Mouse (Mus musculus): ENCODE measurements around the gene Rpl31.

The Rpl31 gene

GRCm38 (mm10) chr1:39394096-39394495, 26.5 kb downstream of the Rpl31 start:
- Histone ChIP-seq H3K4me3 (replicated peaks; ENCODE audit: low read length) (no peak overlapping the region), H3K27me3 (ENCODE audit: insufficient read depth, low read length) (no peaks in the 10 kb centered on the region), H3K4me1 (replicated peaks; ENCODE audit: low read depth, low read length) (peaks cover 13% of the 10 kb centered on the region), H3K36me3 (ENCODE audit: insufficient read depth, low read length) (peaks cover 9% of the 10 kb centered on the region; the same call in 1 of the 2 replicates), H3K9me3 (ENCODE audit: low read length) (peaks cover 6% of the 10 kb centered on the region)
- TF ChIP-seq CTCF (conservative IDR thresholded peaks at IDR 0.05; ENCODE audit: low read length) (no peak), NANOG (IDR thresholded peaks at IDR 0.05; ENCODE audit: borderline replicate concordance, low read length) (no peak), POU5F1 (IDR thresholded peaks at IDR 0.05; ENCODE audit: borderline replicate concordance, low read length) (no peak)

- no peak overlapping the region for H3K4me3 ChIP-seq (replicated peaks; ENCODE audit: low read length)
- H3K9me3 ChIP-seq (ENCODE audit: low read length), result peaks cover 6% of the 10 kb centered on the region
- no peak for TF ChIP-seq POU5F1 (IDR thresholded peaks at IDR 0.05; ENCODE audit: borderline replicate concordance, low read length)
- peaks cover 9% of the 10 kb centered on the region; the same call in 1 of the 2 replicates for H3K36me3 ChIP-seq (ENCODE audit: insufficient read depth, low read length)
- H3K4me1 ChIP-seq (replicated peaks; ENCODE audit: low read depth, low read length), result peaks cover 18% of the 10 kb centered on the region
- H3K27me3 ChIP-seq (ENCODE audit: insufficient read depth, low read length), result no peaks in the 10 kb centered on the region
These were observed 27.0 kb downstream of the Rpl31 start for GRCm38 (mm10) chr1:39394650-39395049.

GRCm38 (mm10) chr1:39396347-39396746, 28.7 kb downstream of the Rpl31 start:
- peaks cover 9% of the 10 kb centered on the region; the same call in 1 of the 2 replicates for H3K36me3 ChIP-seq (ENCODE audit: insufficient read depth, low read length)
- H3K4me1 ChIP-seq (replicated peaks; ENCODE audit: low read depth, low read length), result peaks cover 10% of the 10 kb centered on the region

GRCm38 (mm10) chr1:39398284-39398683, 30.6 kb downstream of the Rpl31 start:
- peaks cover 10% of the 10 kb centered on the region for H3K4me1 ChIP-seq (replicated peaks; ENCODE audit: low read depth, low read length)
- TF ChIP-seq NANOG (IDR thresholded peaks at IDR 0.05; ENCODE audit: borderline replicate concordance, low read length) (no peak), CTCF (conservative IDR thresholded peaks at IDR 0.05; ENCODE audit: low read length) (no peak), POU5F1 (IDR thresholded peaks at IDR 0.05; ENCODE audit: borderline replicate concordance, low read length) (no peak)
- H3K9me3 ChIP-seq (ENCODE audit: low read length), result peaks cover 6% of the 10 kb centered on the region
- H3K27me3 ChIP-seq (ENCODE audit: insufficient read depth, low read length), result no peaks in the 10 kb centered on the region
- no peak overlapping the region for H3K4me3 ChIP-seq (replicated peaks; ENCODE audit: low read length)
- H3K36me3 ChIP-seq (ENCODE audit: insufficient read depth, low read length), result peaks cover 20% of the 10 kb centered on the region

More at GRCm38 (mm10) chr1:39396347-39396746, 28.7 kb downstream of the Rpl31 start:
- no peak overlapping the region for H3K4me3 ChIP-seq (replicated peaks; ENCODE audit: low read length)
- no peaks in the 10 kb centered on the region for H3K27me3 ChIP-seq (ENCODE audit: insufficient read depth, low read length)
- TF ChIP-seq POU5F1 (IDR thresholded peaks at IDR 0.05; ENCODE audit: borderline replicate concordance, low read length), result no peak
- TF ChIP-seq NANOG (IDR thresholded peaks at IDR 0.05; ENCODE audit: borderline replicate concordance, low read length), result no peak
- no peak for TF ChIP-seq CTCF (conservative IDR thresholded peaks at IDR 0.05; ENCODE audit: low read length)
- peaks cover 6% of the 10 kb centered on the region for H3K9me3 ChIP-seq (ENCODE audit: low read length)

GRCm38 (mm10) chr1:39399228-39399627, 31.6 kb downstream of the Rpl31 start:
- peaks cover 17% of the 10 kb centered on the region for H3K36me3 ChIP-seq (ENCODE audit: insufficient read depth, low read length)
- TF ChIP-seq CTCF (conservative IDR thresholded peaks at IDR 0.05; ENCODE audit: low read length) (no peak), NANOG (IDR thresholded peaks at IDR 0.05; ENCODE audit: borderline replicate concordance, low read length) (no peak), POU5F1 (IDR thresholded peaks at IDR 0.05; ENCODE audit: borderline replicate concordance, low read length) (no peak)
- H3K27me3 ChIP-seq (ENCODE audit: insufficient read depth, low read length), result no peaks in the 10 kb centered on the region
- H3K4me1 ChIP-seq (replicated peaks; ENCODE audit: low read depth, low read length), result peaks cover 10% of the 10 kb centered on the region
- H3K9me3 ChIP-seq (ENCODE audit: low read length), result peaks cover 6% of the 10 kb centered on the region
- no peak overlapping the region for H3K4me3 ChIP-seq (replicated peaks; ENCODE audit: low read length)

GRCm38 (mm10) chr1:39400173-39400572, 32.5 kb downstream of the Rpl31 start:
- TF ChIP-seq POU5F1 (IDR thresholded peaks at IDR 0.05; ENCODE audit: borderline replicate concordance, low read length), result no peak
- no peak for TF ChIP-seq NANOG (IDR thresholded peaks at IDR 0.05; ENCODE audit: borderline replicate concordance, low read length)
- TF ChIP-seq CTCF (conservative IDR thresholded peaks at IDR 0.05; ENCODE audit: low read length), result no peak
- Histone ChIP-seq H3K36me3 (ENCODE audit: insufficient read depth, low read length) (peaks cover 17% of the 10 kb centered on the region), H3K27me3 (ENCODE audit: insufficient read depth, low read length) (no peaks in the 10 kb centered on the region), H3K4me3 (replicated peaks; ENCODE audit: low read length) (no peak overlapping the region), H3K4me1 (replicated peaks; ENCODE audit: low read depth, low read length) (peaks cover 10% of the 10 kb centered on the region), H3K9me3 (ENCODE audit: low read length) (peaks cover 6% of the 10 kb centered on the region)

- peaks cover 7% of the 10 kb centered on the region for H3K36me3 ChIP-seq (ENCODE audit: insufficient read depth, low read length)
- no peaks in the 10 kb centered on the region for H3K27me3 ChIP-seq (ENCODE audit: insufficient read depth, low read length)
- no peaks in the 10 kb centered on the region for H3K9me3 ChIP-seq (ENCODE audit: low read length)
- TF ChIP-seq CTCF (conservative IDR thresholded peaks at IDR 0.05; ENCODE audit: low read length) (no peak), NANOG (IDR thresholded peaks at IDR 0.05; ENCODE audit: borderline replicate concordance, low read length) (no peak), POU5F1 (IDR thresholded peaks at IDR 0.05; ENCODE audit: borderline replicate concordance, low read length) (no peak)
- peaks cover 2% of the 10 kb centered on the region; the same call in 1 of the 2 replicates for H3K4me1 ChIP-seq (replicated peaks; ENCODE audit: low read depth, low read length)
- no peak overlapping the region for H3K4me3 ChIP-seq (replicated peaks; ENCODE audit: low read length)
These were observed 39.5 kb downstream of the Rpl31 start for GRCm38 (mm10) chr1:39407108-39407507.

GRCm38 (mm10) chr1:39408123-39408522, 40.5 kb downstream of the Rpl31 start:
- no peak overlapping the region for H3K4me3 ChIP-seq (replicated peaks; ENCODE audit: low read length)
- peaks cover 2% of the 10 kb centered on the region; the same call in 1 of the 2 replicates for H3K4me1 ChIP-seq (replicated peaks; ENCODE audit: low read depth, low read length)
- no peaks in the 10 kb centered on the region for H3K9me3 ChIP-seq (ENCODE audit: low read length)
- H3K27me3 ChIP-seq (ENCODE audit: insufficient read depth, low read length), result no peaks in the 10 kb centered on the region
- TF ChIP-seq CTCF (conservative IDR thresholded peaks at IDR 0.05; ENCODE audit: low read length) (no peak), NANOG (IDR thresholded peaks at IDR 0.05; ENCODE audit: borderline replicate concordance, low read length) (no peak), POU5F1 (IDR thresholded peaks at IDR 0.05; ENCODE audit: borderline replicate concordance, low read length) (no peak)
- H3K36me3 ChIP-seq (ENCODE audit: insufficient read depth, low read length), result no peaks in the 10 kb centered on the region

- no peaks in the 10 kb centered on the region for H3K27me3 ChIP-seq (ENCODE audit: insufficient read depth, low read length)
- no peak for TF ChIP-seq NANOG (IDR thresholded peaks at IDR 0.05; ENCODE audit: borderline replicate concordance, low read length)
- TF ChIP-seq CTCF (conservative IDR thresholded peaks at IDR 0.05; ENCODE audit: low read length), result no peak
- TF ChIP-seq POU5F1 (IDR thresholded peaks at IDR 0.05; ENCODE audit: borderline replicate concordance, low read length), result no peak
These were observed 41.0 kb downstream of the Rpl31 start for GRCm38 (mm10) chr1:39408668-39409067.

More at GRCm38 (mm10) chr1:39408668-39409067, 41.0 kb downstream of the Rpl31 start:
- Histone ChIP-seq H3K9me3 (ENCODE audit: low read length) (no peaks in the 10 kb centered on the region), H3K36me3 (ENCODE audit: insufficient read depth, low read length) (no peaks in the 10 kb centered on the region), H3K4me1 (replicated peaks; ENCODE audit: low read depth, low read length) (peaks cover 2% of the 10 kb centered on the region; the same call in 1 of the 2 replicates), H3K4me3 (replicated peaks; ENCODE audit: low read length) (no peak overlapping the region)
